In genomic region chr11:7202206-7202605, GRCm38 (mm10) we compare ENCODE assay signal across 32 mouse cellular contexts. TPM values are rescaled to one million over a fixed set of nuclear protein-coding genes. Genes with fewer than 3 reads are reported as not detected.
"Had no signal": no experiment of that assay in that cellular context is flagged by ENCODE, and none has a peak within 500 bp of the region (broad histone marks: within the 10 kb centered on the region; RNA-seq: fewer than 3 reads in every experiment).

No protein-coding gene starts in this region.

- DNase-seq: gastrocnemius, adult 2 months; gastrocnemius, postnatal 10 days; gastrocnemius, postnatal 25 days; heart, adult 18-20 months; heart, postnatal 10 days; heart, postnatal 4 days; kidney, adult 18-20 months; kidney, adult 8-10 months; kidney, postnatal 14 days; kidney, postnatal 36 days; layer of hippocampus, adult 9-11 months; layer of hippocampus, postnatal 36 days; left cerebral cortex, postnatal 4 days had no signal

- H3K27ac ChIP-seq: gastrocnemius, adult 2 months; heart, embryonic 10.5 days; hindbrain, embryonic 10.5 days; hindbrain, embryonic 12.5 days; hindbrain, embryonic 14.5 days; intestine, embryonic 15.5 days; kidney, postnatal 0 days; limb, embryonic 13.5 days; limb, embryonic 15.5 days had no signal

- ATAC-seq: hindbrain, embryonic 16.5 days; inflammation-experienced regulatory T-cells, adult 6 months; intestine, embryonic 15.5 days; intestine, postnatal 0 days had no signal

- H3K4me1 ChIP-seq: heart, embryonic 10.5 days; hindbrain, embryonic 12.5 days; intestine, embryonic 15.5 days; limb, embryonic 13.5 days; limb, embryonic 15.5 days had no signal

- H3K4me3 ChIP-seq: gastrocnemius, adult 2 months; heart, embryonic 10.5 days; heart, embryonic 12.5 days; hindbrain, embryonic 10.5 days; hindbrain, embryonic 12.5 days; intestine, embryonic 15.5 days; limb, embryonic 13.5 days; limb, embryonic 15.5 days had no signal

- H3K9me3 ChIP-seq: heart, embryonic 10.5 days; heart, embryonic 12.5 days; hindbrain, embryonic 10.5 days; hindbrain, embryonic 12.5 days; intestine, embryonic 15.5 days; limb, embryonic 13.5 days; limb, embryonic 15.5 days had no signal

- H3K4me2 ChIP-seq: heart, embryonic 12.5 days; hindbrain, embryonic 12.5 days; hindbrain, embryonic 14.5 days; intestine, embryonic 15.5 days; limb, embryonic 13.5 days; limb, embryonic 15.5 days had no signal

- H3K36me3 ChIP-seq: heart, embryonic 10.5 days; heart, embryonic 12.5 days; hindbrain, embryonic 10.5 days; hindbrain, embryonic 12.5 days; intestine, embryonic 15.5 days; limb, embryonic 13.5 days; limb, embryonic 15.5 days had no signal

- H3K27me3 ChIP-seq: heart, embryonic 12.5 days; hindbrain, embryonic 12.5 days; intestine, embryonic 15.5 days; limb, embryonic 13.5 days; limb, embryonic 15.5 days had no signal

- H3K9ac ChIP-seq: heart, embryonic 12.5 days; hindbrain, embryonic 12.5 days; hindbrain, embryonic 14.5 days; intestine, embryonic 15.5 days; limb, embryonic 13.5 days; limb, embryonic 15.5 days had no signal

RNA-seq across cellular contexts. Expression of gene Igfbp1, which starts 4.6 kb away (rescaled TPM):
- polyA plus RNA-seq: heart, embryonic 14.5 days; hindbrain, embryonic 14.5 days; inflammation-experienced regulatory T-cells, adult 6 months had no signal

RNA-seq across cellular contexts. Expression of gene Igfbp3, which starts 11.5 kb away (rescaled TPM):
- polyA plus RNA-seq: inflammation-experienced regulatory T-cells, adult 6 months had no signal

RNA-seq across cellular contexts. Expression of gene Gm11985, which starts 13.8 kb away (rescaled TPM):
- polyA plus RNA-seq: frontal cortex, adult 2 months; heart, embryonic 12.5 days; heart, embryonic 14.5 days; heart, embryonic 16.5 days; hindbrain, embryonic 10.5 days; hindbrain, embryonic 12.5 days; hindbrain, embryonic 14.5 days; hindbrain, embryonic 16.5 days; inflammation-experienced regulatory T-cells, adult 6 months; intestine, embryonic 15.5 days; intestine, postnatal 0 days; kidney, embryonic 14.5 days; kidney, postnatal 0 days; large intestine, adult 2 months; limb, embryonic 11.5 days; limb, embryonic 15.5 days; liver, adult 2 months had no signal
